Mouse (Mus musculus): ENCODE measurements at regions not wholly inside any gene's neighbourhood (a gene's known extent, or its start where the extent isn't known, plus 50 kb on each side); places are given as distances from the start of the nearest gene placed in this dataset.
"Not testable (repeated sequence)": the region's sequence is repeated elsewhere in the genome, so short reads cannot be mapped to it uniquely, and the experiment has no call there.

DNA sequence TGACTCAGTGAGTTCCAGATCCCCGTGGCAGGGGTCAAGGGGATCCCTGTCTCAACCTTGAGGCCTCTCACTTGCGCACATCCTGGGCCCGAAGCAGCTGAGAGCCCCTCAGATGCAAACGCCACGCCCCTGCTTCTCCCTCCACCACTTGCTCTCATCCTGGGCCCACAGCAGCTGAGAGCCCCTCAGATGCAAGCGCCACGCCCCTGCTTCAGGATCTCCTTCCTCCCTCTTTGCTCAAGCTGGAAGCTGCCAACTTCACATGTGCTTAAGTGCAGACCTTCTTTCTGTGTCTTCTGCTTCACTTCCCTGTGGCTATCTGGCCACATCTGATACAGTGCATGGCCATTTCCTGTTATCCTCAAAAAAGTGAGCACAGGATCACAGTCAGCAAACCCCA lies 416.1 kb upstream of the Ercc4 start:
- DNase-seq, result no peak
- no peaks in the 10 kb centered on the region for H3K9me3 ChIP-seq (ENCODE audit: control insufficient read depth, low read length)

DNA sequence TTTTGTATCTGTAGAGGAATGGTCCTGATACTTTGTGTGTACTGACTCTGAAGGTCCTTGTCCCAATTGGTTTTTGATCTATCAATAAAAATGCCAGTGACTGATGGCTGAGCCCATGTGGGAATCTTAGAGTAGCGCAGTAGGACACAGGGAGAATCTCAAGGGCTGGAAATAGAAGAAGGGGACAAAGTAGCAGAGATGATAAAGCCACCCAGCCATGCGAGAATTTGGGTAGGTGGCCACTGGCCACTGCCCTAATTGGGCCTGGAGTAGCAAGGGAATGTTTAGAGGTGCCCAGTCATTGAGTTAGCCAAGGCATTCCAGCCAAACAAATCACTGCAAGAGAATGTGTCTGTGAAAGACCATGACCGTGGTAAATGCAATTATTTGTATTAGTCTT lies 414.8 kb upstream of the Ercc4 start:
- DNase-seq, result no peak
- no peaks in the 10 kb centered on the region for H3K27me3 ChIP-seq (ENCODE audit: control insufficient read depth, insufficient read depth, low read length)
- no peak overlapping the region for H3K9ac ChIP-seq (replicated peaks; ENCODE audit: low read length)
- ATAC-seq (ENCODE audit: low FRiP score, low TSS enrichment), result no peak
- H3K4me3 ChIP-seq (replicated peaks; ENCODE audit: low read depth, low read length), result no peak overlapping the region
- no peaks in the 10 kb centered on the region for H3K36me3 ChIP-seq (ENCODE audit: control insufficient read depth, insufficient read depth, low read length)
- WGBS, result 92% methylated on average over 3 of the region's 3 CpGs
- no peak overlapping the region for H3K4me2 ChIP-seq (ENCODE audit: low read length)
- no peaks in the 10 kb centered on the region for H3K9me3 ChIP-seq (ENCODE audit: control insufficient read depth, low read length)
- no peak overlapping the region for H3K27ac ChIP-seq (replicated peaks; ENCODE audit: low read depth, low read length)
- no peaks in the 10 kb centered on the region for H3K4me1 ChIP-seq (ENCODE audit: control insufficient read depth, insufficient read depth, low read length)

More for the DNA sequence above, 416.1 kb upstream of the Ercc4 start:
- H3K4me1 ChIP-seq (ENCODE audit: control insufficient read depth, insufficient read depth, low read length), result no peaks in the 10 kb centered on the region
- no peak overlapping the region for H3K4me3 ChIP-seq (replicated peaks; ENCODE audit: low read depth, low read length)
- H3K36me3 ChIP-seq (ENCODE audit: control insufficient read depth, insufficient read depth, low read length), result no peaks in the 10 kb centered on the region
- no peak overlapping the region for H3K9ac ChIP-seq (replicated peaks; ENCODE audit: low read length)
- 72% methylated on average over 7 of the region's 7 CpGs for WGBS
- no peaks in the 10 kb centered on the region for H3K27me3 ChIP-seq (ENCODE audit: control insufficient read depth, insufficient read depth, low read length)
- H3K4me2 ChIP-seq (ENCODE audit: low read length), result no peak overlapping the region
- no peak for ATAC-seq (ENCODE audit: low FRiP score, low TSS enrichment)
- no peak overlapping the region for H3K27ac ChIP-seq (replicated peaks; ENCODE audit: low read depth, low read length)

DNA sequence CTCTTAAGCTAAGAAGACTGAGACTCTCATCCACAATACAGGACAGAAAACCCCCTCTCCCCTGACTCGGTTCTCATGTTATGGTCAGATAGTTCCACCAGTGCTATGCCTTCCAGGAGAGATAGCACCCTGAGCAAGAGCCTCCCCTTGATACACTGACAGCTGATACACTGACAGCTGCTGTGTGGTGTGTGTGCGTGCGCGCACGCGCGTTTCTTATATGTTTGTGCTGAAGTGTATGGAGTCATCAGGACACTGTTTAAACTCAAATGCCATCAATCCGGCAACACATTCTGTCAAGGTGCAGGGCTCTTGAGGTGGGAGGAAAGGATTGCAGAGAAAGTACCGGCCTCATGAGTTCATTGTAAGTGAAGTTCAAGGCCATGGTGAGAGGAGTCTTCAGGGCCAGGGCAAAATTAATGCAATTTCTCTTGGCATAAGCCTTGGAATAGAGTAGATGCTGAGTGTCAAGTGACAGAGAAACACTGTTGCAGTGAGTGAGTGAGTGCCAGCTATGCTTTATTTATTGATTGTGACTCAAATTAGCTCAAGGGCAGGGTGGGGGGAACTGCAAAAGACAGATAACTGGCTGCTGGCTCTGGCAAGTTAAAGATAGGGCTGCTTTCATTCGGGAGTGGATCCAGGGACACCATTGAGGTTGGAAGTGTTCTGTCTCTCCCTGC lies 412.4 kb upstream of the Ercc4 start:
- no peak overlapping the region for H3K27ac ChIP-seq (replicated peaks; ENCODE audit: low read depth, low read length)
- no peaks in the 10 kb centered on the region for H3K36me3 ChIP-seq (ENCODE audit: control insufficient read depth, insufficient read depth, low read length)
- WGBS, result 93% methylated on average over 10 of the region's 10 CpGs
- DNase-seq (no peak), ATAC-seq (ENCODE audit: low FRiP score, low TSS enrichment) (no peak)
- no peaks in the 10 kb centered on the region for H3K27me3 ChIP-seq (ENCODE audit: control insufficient read depth, insufficient read depth, low read length)
- H3K4me1 ChIP-seq (ENCODE audit: control insufficient read depth, insufficient read depth, low read length), result no peaks in the 10 kb centered on the region
- H3K4me2 ChIP-seq (ENCODE audit: low read length), result no peak overlapping the region
- no peaks in the 10 kb centered on the region for H3K9me3 ChIP-seq (ENCODE audit: control insufficient read depth, low read length)
- no peak overlapping the region for H3K9ac ChIP-seq (replicated peaks; ENCODE audit: low read length)
- no peak overlapping the region for H3K4me3 ChIP-seq (replicated peaks; ENCODE audit: low read depth, low read length)

DNA sequence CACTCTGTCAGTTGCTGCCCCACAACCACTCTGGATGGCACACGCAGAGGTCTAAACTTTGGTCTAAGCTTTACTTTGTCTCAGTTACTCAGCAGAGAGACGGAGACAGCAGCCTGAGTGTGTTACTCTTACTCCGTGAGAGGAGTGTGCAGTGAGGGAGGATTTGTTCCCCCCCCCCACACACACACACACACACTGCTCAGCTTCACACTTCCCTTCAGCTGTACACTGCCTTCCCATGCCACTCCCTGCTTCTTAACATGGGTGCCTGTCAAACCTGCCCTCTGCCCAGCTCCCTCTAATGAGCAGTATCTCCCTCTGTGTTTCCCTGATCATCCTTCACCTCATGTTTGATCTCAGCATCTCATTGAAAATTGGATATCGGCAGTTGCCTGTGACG lies 409.9 kb upstream of the Ercc4 start:
- no peak overlapping the region for H3K27ac ChIP-seq (replicated peaks; ENCODE audit: low read depth, low read length)
- H3K4me1 ChIP-seq (ENCODE audit: control insufficient read depth, insufficient read depth, low read length), result no peaks in the 10 kb centered on the region
- H3K4me2 ChIP-seq (ENCODE audit: low read length), result no peak overlapping the region
- no peaks in the 10 kb centered on the region for H3K9me3 ChIP-seq (ENCODE audit: control insufficient read depth, low read length)
- H3K27me3 ChIP-seq (ENCODE audit: control insufficient read depth, insufficient read depth, low read length), result no peaks in the 10 kb centered on the region
- WGBS, result 81% methylated on average over 5 of the region's 5 CpGs
- ATAC-seq (ENCODE audit: low FRiP score, low TSS enrichment), result no peak
- no peak for DNase-seq
- no peaks in the 10 kb centered on the region for H3K36me3 ChIP-seq (ENCODE audit: control insufficient read depth, insufficient read depth, low read length)
- H3K9ac ChIP-seq (replicated peaks; ENCODE audit: low read length), result no peak overlapping the region
- no peak overlapping the region for H3K4me3 ChIP-seq (replicated peaks; ENCODE audit: low read depth, low read length)

DNA sequence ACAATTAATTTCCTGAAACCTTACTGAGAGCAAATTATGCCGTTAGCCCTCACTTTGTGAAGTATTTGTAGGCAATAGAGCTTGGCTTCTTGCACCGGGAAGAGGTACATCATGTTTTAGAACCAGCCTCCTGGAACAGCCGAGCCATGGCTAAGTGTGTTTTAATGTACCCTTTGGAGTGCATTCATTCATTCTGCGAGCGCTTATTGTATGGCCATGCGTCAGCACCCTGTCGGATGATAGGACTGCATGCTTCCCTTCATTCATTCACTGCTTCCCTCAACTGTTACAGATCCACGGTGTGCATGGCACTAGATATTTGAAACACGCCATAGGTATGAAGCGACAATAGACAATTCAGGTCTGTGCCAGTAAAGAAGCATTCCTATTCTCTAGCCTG lies 409.4 kb upstream of the Ercc4 start:
- Histone ChIP-seq H3K4me2 (ENCODE audit: low read length) (no peak overlapping the region), H3K4me1 (ENCODE audit: control insufficient read depth, insufficient read depth, low read length) (no peaks in the 10 kb centered on the region), H3K9me3 (ENCODE audit: control insufficient read depth, low read length) (no peaks in the 10 kb centered on the region), H3K36me3 (ENCODE audit: control insufficient read depth, insufficient read depth, low read length) (no peaks in the 10 kb centered on the region), H3K4me3 (replicated peaks; ENCODE audit: low read depth, low read length) (no peak overlapping the region), H3K27me3 (ENCODE audit: control insufficient read depth, insufficient read depth, low read length) (no peaks in the 10 kb centered on the region), H3K27ac (replicated peaks; ENCODE audit: low read depth, low read length) (no peak overlapping the region), H3K9ac (replicated peaks; ENCODE audit: low read length) (no peak overlapping the region)
- ATAC-seq (ENCODE audit: low FRiP score, low TSS enrichment) (no peak), DNase-seq (no peak)
- 91% methylated on average over 10 of the region's 10 CpGs for WGBS

DNA sequence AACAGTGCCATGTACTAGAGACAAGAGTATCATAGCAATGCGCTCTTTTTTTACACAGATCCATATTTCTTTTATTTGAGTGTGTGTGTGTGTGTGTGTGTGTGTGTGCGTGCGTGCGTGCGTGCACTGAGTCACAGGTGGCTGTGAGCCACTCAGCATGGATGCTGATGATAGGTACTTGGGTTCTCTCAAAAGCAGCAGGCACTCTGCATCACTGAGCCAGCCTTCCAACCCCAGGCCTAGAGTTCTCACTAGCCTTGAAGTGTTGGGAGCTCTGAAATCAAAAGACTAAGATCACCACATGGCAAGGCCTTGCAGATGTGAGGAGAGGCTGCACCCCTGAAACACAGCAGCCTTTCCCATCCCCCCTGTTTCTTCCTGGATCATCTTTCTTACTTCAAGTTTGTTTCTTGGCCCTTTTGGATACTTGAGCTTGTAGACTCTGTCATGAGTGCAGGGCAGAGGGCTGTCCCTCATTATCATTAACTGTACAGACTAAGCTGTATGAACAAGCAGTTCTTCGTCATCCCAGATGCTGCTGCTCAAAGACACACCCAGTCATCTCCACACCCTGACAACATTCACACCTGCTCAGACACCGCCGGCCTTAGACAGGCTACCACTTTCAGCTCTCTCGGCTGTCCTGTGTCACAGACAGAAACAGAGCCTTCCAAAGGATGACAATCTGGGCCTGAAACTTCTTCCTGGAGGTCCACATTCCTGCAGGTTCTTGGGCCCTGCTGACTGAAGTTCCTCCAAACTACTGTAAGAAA lies 405.5 kb upstream of the Ercc4 start:
- Histone ChIP-seq H3K27ac (replicated peaks; ENCODE audit: low read depth, low read length) (no peak overlapping the region), H3K4me3 (replicated peaks; ENCODE audit: low read depth, low read length) (no peak overlapping the region), H3K36me3 (ENCODE audit: control insufficient read depth, insufficient read depth, low read length) (no peaks in the 10 kb centered on the region), H3K9me3 (ENCODE audit: control insufficient read depth, low read length) (no peaks in the 10 kb centered on the region), H3K27me3 (ENCODE audit: control insufficient read depth, insufficient read depth, low read length) (no peaks in the 10 kb centered on the region), H3K4me2 (ENCODE audit: low read length) (no peak overlapping the region), H3K4me1 (ENCODE audit: control insufficient read depth, insufficient read depth, low read length) (no peaks in the 10 kb centered on the region), H3K9ac (replicated peaks; ENCODE audit: low read length) (no peak overlapping the region)
- WGBS, result 92% methylated on average over 9 of the region's 9 CpGs
- DNase-seq (no peak), ATAC-seq (ENCODE audit: low FRiP score, low TSS enrichment) (no peak)

DNA sequence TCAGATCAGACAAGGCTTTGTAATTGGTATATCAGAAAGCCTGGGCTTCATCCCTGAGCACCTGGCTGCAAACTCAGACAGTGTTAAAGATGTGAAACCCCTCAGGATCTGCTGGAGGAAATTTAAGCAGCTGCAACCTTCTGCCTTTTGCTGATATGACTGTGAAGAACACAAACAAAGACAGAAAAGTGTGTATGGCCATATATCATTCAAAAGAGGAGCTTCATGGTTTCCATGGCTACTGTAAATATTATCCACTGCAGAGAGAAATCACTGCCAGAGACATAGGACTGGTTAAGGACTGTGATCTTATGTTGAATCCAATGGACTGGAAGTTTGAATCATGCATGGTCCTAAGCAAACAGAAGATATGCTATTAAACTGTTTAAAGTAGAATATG lies 402.6 kb upstream of the Ercc4 start:
- DNase-seq, result no peak
- no peak overlapping the region for H3K9ac ChIP-seq (replicated peaks; ENCODE audit: low read length)
- no peaks in the 10 kb centered on the region for H3K9me3 ChIP-seq (ENCODE audit: control insufficient read depth, low read length)
- no peak overlapping the region for H3K4me2 ChIP-seq (ENCODE audit: low read length)
- H3K27ac ChIP-seq (replicated peaks; ENCODE audit: low read depth, low read length), result no peak overlapping the region
- H3K4me3 ChIP-seq (replicated peaks; ENCODE audit: low read depth, low read length), result no peak overlapping the region
- no peaks in the 10 kb centered on the region for H3K36me3 ChIP-seq (ENCODE audit: control insufficient read depth, insufficient read depth, low read length)
- ATAC-seq (ENCODE audit: low FRiP score, low TSS enrichment), result no peak
- H3K4me1 ChIP-seq (ENCODE audit: control insufficient read depth, insufficient read depth, low read length), result no peaks in the 10 kb centered on the region
- H3K27me3 ChIP-seq (ENCODE audit: control insufficient read depth, insufficient read depth, low read length), result no peaks in the 10 kb centered on the region

DNA sequence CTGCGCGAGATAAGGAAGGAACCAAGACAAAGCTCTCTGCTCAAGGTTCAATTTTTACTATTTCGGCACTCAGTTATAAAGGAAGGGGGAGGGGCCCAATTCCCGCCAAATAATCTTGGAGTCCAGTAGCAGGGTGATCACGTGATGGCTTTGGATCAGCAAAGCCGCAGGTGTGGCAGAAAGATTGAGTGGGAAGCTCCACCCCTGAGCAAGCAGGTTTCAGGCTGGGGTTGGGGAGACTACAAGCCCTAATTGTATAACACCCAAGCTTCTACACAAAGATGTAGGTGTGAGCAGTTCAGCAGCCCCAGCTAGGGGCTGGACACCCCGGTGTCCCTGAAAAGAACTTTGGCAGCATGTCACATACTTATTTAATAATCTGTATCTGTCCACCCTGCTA lies 388.1 kb upstream of the Ercc4 start:
- not testable (repeated sequence) for ATAC-seq (ENCODE audit: low FRiP score, low TSS enrichment); DNase-seq
- WGBS, result 87% methylated on average over 4 of the region's 7 CpGs

DNA sequence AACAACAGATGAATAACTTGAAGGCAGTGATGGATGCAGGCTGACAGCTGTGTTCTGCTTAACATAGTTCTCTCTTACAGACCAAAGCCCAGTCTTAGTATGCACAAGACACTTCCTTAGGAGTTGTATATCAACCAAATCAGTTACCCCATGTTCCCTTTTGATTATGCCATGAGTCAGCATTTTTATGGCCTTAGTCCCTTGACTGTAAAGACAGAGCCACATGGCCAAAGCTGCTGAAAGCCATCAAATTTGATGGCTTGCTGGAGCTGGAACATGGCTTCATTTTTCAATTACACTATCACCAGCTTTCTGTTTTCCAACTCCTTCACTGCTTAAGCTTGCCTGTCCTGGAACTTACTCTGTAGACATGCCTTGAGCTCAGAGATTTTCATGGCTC lies 383.4 kb upstream of the Ercc4 start:
- Histone ChIP-seq H3K4me2 (ENCODE audit: low read length) (no peak overlapping the region), H3K27me3 (ENCODE audit: control insufficient read depth, insufficient read depth, low read length) (no peaks in the 10 kb centered on the region), H3K9ac (replicated peaks; ENCODE audit: low read length) (no peak overlapping the region), H3K36me3 (ENCODE audit: control insufficient read depth, insufficient read depth, low read length) (no peaks in the 10 kb centered on the region), H3K9me3 (ENCODE audit: control insufficient read depth, low read length) (no peaks in the 10 kb centered on the region), H3K27ac (replicated peaks; ENCODE audit: low read depth, low read length) (no peak overlapping the region), H3K4me1 (ENCODE audit: control insufficient read depth, insufficient read depth, low read length) (no peaks in the 10 kb centered on the region), H3K4me3 (replicated peaks; ENCODE audit: low read depth, low read length) (no peak overlapping the region)
- DNase-seq, result no peak
- ATAC-seq (ENCODE audit: low FRiP score, low TSS enrichment), result no peak

More for the DNA sequence above, 388.1 kb upstream of the Ercc4 start:
- not testable (repeated sequence) for H3K36me3 ChIP-seq (ENCODE audit: control insufficient read depth, insufficient read depth, low read length); H3K4me2 ChIP-seq (ENCODE audit: low read length); H3K4me1 ChIP-seq (ENCODE audit: control insufficient read depth, insufficient read depth, low read length); H3K9ac ChIP-seq (replicated peaks; ENCODE audit: low read length); H3K27me3 ChIP-seq (ENCODE audit: control insufficient read depth, insufficient read depth, low read length); H3K4me3 ChIP-seq (replicated peaks; ENCODE audit: low read depth, low read length); H3K27ac ChIP-seq (replicated peaks; ENCODE audit: low read depth, low read length); H3K9me3 ChIP-seq (ENCODE audit: control insufficient read depth, low read length)

Measured in midbrain, embryonic 14.5 days (tissue).